Mouse (Mus musculus): Measurements from ENCODE around the gene Fgd3.

DNA sequence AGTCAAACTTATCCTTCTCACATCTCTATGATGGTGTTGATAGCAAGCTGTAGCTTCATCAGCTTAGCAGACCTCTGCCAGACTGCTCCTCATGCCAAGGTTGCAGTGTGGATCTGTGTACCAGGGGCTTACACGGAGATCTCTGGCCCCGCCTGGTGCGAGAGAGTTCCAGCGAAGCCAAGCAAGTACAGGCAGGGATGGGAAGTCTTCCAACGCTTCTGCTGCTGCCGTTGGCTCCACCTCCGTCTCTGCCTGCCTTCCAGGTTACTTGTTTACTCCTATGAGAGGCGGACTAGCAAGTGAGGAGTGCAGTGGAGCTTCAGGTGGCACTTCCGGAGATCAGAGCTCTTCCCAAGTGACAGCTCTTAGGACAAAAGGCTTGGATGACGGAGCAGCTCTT lies 95.8 kb downstream of the Fgd3 start:
- TF ChIP-seq CTCF (IDR thresholded peaks at IDR 0.05; ENCODE audit: insufficient read depth, low read depth, low read length) (no peak), POLR2A (IDR thresholded peaks at IDR 0.05; ENCODE audit: insufficient read depth, low read depth, low read length) (no peak)
